Mouse (Mus musculus): ENCODE measurements around the gene Mast1. TPM values are rescaled to one million over a fixed set of nuclear protein-coding genes. Genes with fewer than 3 reads are reported as not detected.

Gene Mast1
- polyA plus RNA-seq, 1 experiment from 2014 or later, result 2.8 TPM

- ATAC-seq (replicated peaks; ENCODE audit: insufficient number of reproducible peaks, low FRiP score, low TSS enrichment, low read depth) (no peak), DNase-seq (ENCODE audit: low spot score) (no peak)
- Histone ChIP-seq H3K4me1 (ENCODE audit: control insufficient read depth, insufficient read depth, low read length) (peaks cover 7% of the 10 kb centered on the region), H3K9ac (replicated peaks; ENCODE audit: low read length) (peak overlapping the region; percentile 97), H3K4me2 (ENCODE audit: low read depth, low read length) (peak overlapping the region; percentile 86), H3K27ac (replicated peaks; ENCODE audit: low read depth, low read length) (peak overlapping the region; percentile 78; the same call in 1 of the 2 replicates), H3K9me3 (replicated peaks; ENCODE audit: control insufficient read depth, low read length) (no peaks in the 10 kb centered on the region), H3K27me3 (ENCODE audit: control insufficient read depth, insufficient read depth, low read length) (no peaks in the 10 kb centered on the region), H3K4me3 (ENCODE audit: low read depth, low read length) (peak overlapping the region; percentile 63), H3K36me3 (replicated peaks; ENCODE audit: control insufficient read depth, insufficient read depth, low read depth, low read length) (peaks cover 3% of the 10 kb centered on the region)
- WGBS, result 19% methylated on average over 2 of the region's 2 CpGs
Measured at GRCm38 (mm10) chr8:84968650-84969049, 31.5 kb upstream of the Mast1 start.

- H3K4me1 ChIP-seq (ENCODE audit: control insufficient read depth, insufficient read depth, low read length), result peaks cover 7% of the 10 kb centered on the region
Measured at GRCm38 (mm10) chr8:84967532-84968304, 30.6 kb upstream of the Mast1 start.

GRCm38 (mm10) chr8:84966603-84967002, 29.4 kb upstream of the Mast1 start:
- DNase-seq (ENCODE audit: low spot score) (no peak), ATAC-seq (replicated peaks; ENCODE audit: insufficient number of reproducible peaks, low FRiP score, low TSS enrichment, low read depth) (no peak)
- WGBS, result 50% methylated on average over 3 of the region's 3 CpGs
- no peak overlapping the region for H3K27ac ChIP-seq (replicated peaks; ENCODE audit: low read depth, low read length)
- H3K9me3 ChIP-seq (replicated peaks; ENCODE audit: control insufficient read depth, low read length), result no peaks in the 10 kb centered on the region
- H3K27me3 ChIP-seq (ENCODE audit: control insufficient read depth, insufficient read depth, low read length), result no peaks in the 10 kb centered on the region
- peaks cover 7% of the 10 kb centered on the region for H3K4me1 ChIP-seq (ENCODE audit: control insufficient read depth, insufficient read depth, low read length)
- H3K9ac ChIP-seq (replicated peaks; ENCODE audit: low read length), result no peak overlapping the region
- H3K4me2 ChIP-seq (ENCODE audit: low read depth, low read length), result no peak overlapping the region
- no peak overlapping the region for H3K4me3 ChIP-seq (ENCODE audit: low read depth, low read length)
- H3K36me3 ChIP-seq (replicated peaks; ENCODE audit: control insufficient read depth, insufficient read depth, low read depth, low read length), result peaks cover 3% of the 10 kb centered on the region

More at GRCm38 (mm10) chr8:84967532-84968304, 30.6 kb upstream of the Mast1 start:
- no peaks in the 10 kb centered on the region for H3K27me3 ChIP-seq (ENCODE audit: control insufficient read depth, insufficient read depth, low read length)
- WGBS, result 87% methylated on average over 13 of the region's 13 CpGs
- no peaks in the 10 kb centered on the region for H3K9me3 ChIP-seq (replicated peaks; ENCODE audit: control insufficient read depth, low read length)
- H3K9ac ChIP-seq (replicated peaks; ENCODE audit: low read length), result no peak overlapping the region
- ATAC-seq (replicated peaks; ENCODE audit: insufficient number of reproducible peaks, low FRiP score, low TSS enrichment, low read depth) (no peak), DNase-seq (ENCODE audit: low spot score) (no peak)
- H3K36me3 ChIP-seq (replicated peaks; ENCODE audit: control insufficient read depth, insufficient read depth, low read depth, low read length), result peaks cover 3% of the 10 kb centered on the region
- H3K4me3 ChIP-seq (ENCODE audit: low read depth, low read length), result no peak overlapping the region
- no peak overlapping the region for H3K4me2 ChIP-seq (ENCODE audit: low read depth, low read length)
- H3K27ac ChIP-seq (replicated peaks; ENCODE audit: low read depth, low read length), result no peak overlapping the region

GRCm38 (mm10) chr8:84965731-84966291, 28.7 kb upstream of the Mast1 start:
- H3K4me3 ChIP-seq (ENCODE audit: low read depth, low read length), result peak overlapping the region; percentile 66
- H3K27me3 ChIP-seq (ENCODE audit: control insufficient read depth, insufficient read depth, low read length), result no peaks in the 10 kb centered on the region
- 0 out of 2 replicates have a peak overlapping the region, but pooled peaks have one; percentile 5 for H3K27ac ChIP-seq (replicated peaks; ENCODE audit: low read depth, low read length)
- no peaks in the 10 kb centered on the region; the same call in 1 of the 2 replicates for H3K36me3 ChIP-seq (replicated peaks; ENCODE audit: control insufficient read depth, insufficient read depth, low read depth, low read length)
- H3K4me2 ChIP-seq (ENCODE audit: low read depth, low read length), result peak overlapping the region; percentile 85
- H3K4me1 ChIP-seq (ENCODE audit: control insufficient read depth, insufficient read depth, low read length), result peaks cover 6% of the 10 kb centered on the region
- ATAC-seq (replicated peaks; ENCODE audit: insufficient number of reproducible peaks, low FRiP score, low TSS enrichment, low read depth) (peak; percentile 62), DNase-seq (ENCODE audit: low spot score) (peak; percentile 97)
- no peaks in the 10 kb centered on the region for H3K9me3 ChIP-seq (replicated peaks; ENCODE audit: control insufficient read depth, low read length)
- H3K9ac ChIP-seq (replicated peaks; ENCODE audit: low read length), result peak overlapping the region; percentile 72
- under 1% methylated on average over 41 of the region's 41 CpGs for whole genome bisulfite sequencing

- Histone ChIP-seq H3K9me3 (replicated peaks; ENCODE audit: control insufficient read depth, low read length) (no peaks in the 10 kb centered on the region), H3K27ac (replicated peaks; ENCODE audit: low read depth, low read length) (no peak overlapping the region), H3K27me3 (ENCODE audit: control insufficient read depth, insufficient read depth, low read length) (no peaks in the 10 kb centered on the region), H3K4me1 (ENCODE audit: control insufficient read depth, insufficient read depth, low read length) (peaks cover 2% of the 10 kb centered on the region; the same call in 1 of the 2 replicates), H3K4me2 (ENCODE audit: low read depth, low read length) (no peak overlapping the region), H3K4me3 (ENCODE audit: low read depth, low read length) (peak overlapping the region; percentile 5; the same call in 1 of the 2 replicates), H3K9ac (replicated peaks; ENCODE audit: low read length) (no peak overlapping the region), H3K36me3 (replicated peaks; ENCODE audit: control insufficient read depth, insufficient read depth, low read depth, low read length) (no peaks in the 10 kb centered on the region)
- DNase-seq (ENCODE audit: low spot score), result no peak
- ATAC-seq (replicated peaks; ENCODE audit: insufficient number of reproducible peaks, low FRiP score, low TSS enrichment, low read depth), result no peak
- WGBS, result 85% methylated on average over 4 of the region's 4 CpGs
Measured at GRCm38 (mm10) chr8:84963952-84964351, 26.8 kb upstream of the Mast1 start.

GRCm38 (mm10) chr8:84959811-84960210, 22.7 kb upstream of the Mast1 start:
- H3K4me1 ChIP-seq (ENCODE audit: control insufficient read depth, insufficient read depth, low read length), result no peaks in the 10 kb centered on the region
- H3K36me3 ChIP-seq (replicated peaks; ENCODE audit: control insufficient read depth, insufficient read depth, low read depth, low read length), result no peaks in the 10 kb centered on the region; the same call in 1 of the 2 replicates
- no peak overlapping the region for H3K4me2 ChIP-seq (ENCODE audit: low read depth, low read length)
- no peaks in the 10 kb centered on the region for H3K27me3 ChIP-seq (ENCODE audit: control insufficient read depth, insufficient read depth, low read length)
- H3K4me3 ChIP-seq (ENCODE audit: low read depth, low read length), result no peak overlapping the region
- H3K27ac ChIP-seq (replicated peaks; ENCODE audit: low read depth, low read length), result no peak overlapping the region
- ATAC-seq (replicated peaks; ENCODE audit: insufficient number of reproducible peaks, low FRiP score, low TSS enrichment, low read depth) (no peak), DNase-seq (ENCODE audit: low spot score) (no peak)
- WGBS, result 93% methylated on average over 7 of the region's 7 CpGs
- no peak overlapping the region for H3K9ac ChIP-seq (replicated peaks; ENCODE audit: low read length)
- no peaks in the 10 kb centered on the region for H3K9me3 ChIP-seq (replicated peaks; ENCODE audit: control insufficient read depth, low read length)

- Histone ChIP-seq H3K36me3 (replicated peaks; ENCODE audit: control insufficient read depth, insufficient read depth, low read depth, low read length) (no peaks in the 10 kb centered on the region; the same call in 1 of the 2 replicates), H3K9ac (replicated peaks; ENCODE audit: low read length) (no peak overlapping the region), H3K27ac (replicated peaks; ENCODE audit: low read depth, low read length) (no peak overlapping the region), H3K9me3 (replicated peaks; ENCODE audit: control insufficient read depth, low read length) (no peaks in the 10 kb centered on the region), H3K4me2 (ENCODE audit: low read depth, low read length) (no peak overlapping the region), H3K27me3 (ENCODE audit: control insufficient read depth, insufficient read depth, low read length) (peaks cover 4% of the 10 kb centered on the region), H3K4me1 (ENCODE audit: control insufficient read depth, insufficient read depth, low read length) (no peaks in the 10 kb centered on the region), H3K4me3 (ENCODE audit: low read depth, low read length) (no peak overlapping the region)
- 37% methylated on average over 2 of the region's 2 CpGs for WGBS
- no peak for ATAC-seq (replicated peaks; ENCODE audit: insufficient number of reproducible peaks, low FRiP score, low TSS enrichment, low read depth)
- peak; percentile 83 for DNase-seq (ENCODE audit: low spot score)
Measured at GRCm38 (mm10) chr8:84956768-84957167, 19.6 kb upstream of the Mast1 start.

All from embryonic facial prominence, embryonic 11.5 days (tissue).